Mouse (Mus musculus) bone marrow, adult 2 months (tissue): ENCODE data around the gene Cyp2r1. TPM values are rescaled to one million over a fixed set of nuclear protein-coding genes. Genes with fewer than 3 reads are reported as not detected.
"Not testable (repeated sequence)": the region's sequence is repeated elsewhere in the genome, so short reads cannot be mapped to it uniquely, and the experiment has no call there.

Experiments used
- H3K27ac ChIP-seq: fragments of 200-500 bp; 2 replicates; pipeline ENCODE4 v1.5.1; 2012; ENCODE audit warnings: low read depth, mild to moderate bottlenecking, control low read depth, inconsistent platforms, low read length; ENCODE audit not compliant: control insufficient read depth, poor library complexity, insufficient read depth
- H3K4me1 ChIP-seq: fragments of 200-500 bp; 2 replicates; pipeline ENCODE4 v1.6.1; 2011; ENCODE audit warnings: low read length; ENCODE audit not compliant: control insufficient read depth, insufficient read depth
- H3K4me3 ChIP-seq: fragments of 200-500 bp; replicated peaks from 2 replicates; pipeline ENCODE3; 2011; ENCODE audit warnings: mild to moderate bottlenecking, low read depth, low read length, control low read depth; ENCODE audit not compliant: control insufficient read depth
- CTCF ChIP-seq: fragments of 200-500 bp; IDR thresholded peaks from 2 replicates; pipeline ENCODE4 v1.5.1; 2011; ENCODE audit warnings: low read length, control low read depth; ENCODE audit not compliant: control insufficient read depth, insufficient read depth
- POLR2A ChIP-seq: fragments of 200-500 bp; IDR thresholded peaks from 2 replicates; pipeline ENCODE4 v1.6.1; 2011; ENCODE audit warnings: low read depth, mild to moderate bottlenecking, control low read depth, low read length, borderline replicate concordance; ENCODE audit not compliant: control insufficient read depth
- WGBS: fragments of 180-500 bp; shearing (Covaris S2); methylation state at CpG from one replicate; pipeline ENCODE4 v1.1.7; 2018; 5-methylcytosine and 5-hydroxymethylcytosine counted together
- polyA plus RNA-seq: library from polyadenylated mRNA; stranded (reverse); fragments of >200 nt; gene quantifications from 2 replicates; pipeline ENCODE4 v1.2.4, GENCODE M21; 2011; ENCODE audit warnings: low replicate concordance; ENCODE audit not compliant: missing spikeins, insufficient read depth, insufficient read length

Cyp2r1 gene
- polyA plus RNA-seq = 1.2 TPM in 1 of 2 replicates, not detected in the other

GRCm38 (mm10) chr7:114562531-114563241 lies at the start of gene Cyp2r1:
TSS of gene Cyp2r1 (minus strand) at chr7:114562972.
- WGBS = 10% methylated on average over 56 of the region's 56 CpGs
- H3K4me3 ChIP-seq = peak within 1 kb of the TSS; percentile 57
- peak within 1 kb of the TSS; percentile 95 for H3K27ac ChIP-seq

GRCm38 (mm10) chr7:114594391-114594790 lies 31.6 kb upstream of the Cyp2r1 start:
- H3K4me1 ChIP-seq, H3K27ac ChIP-seq, H3K4me3 ChIP-seq: not testable (repeated sequence)
- 87% methylated on average over 8 of the region's 8 CpGs for WGBS

More at GRCm38 (mm10) chr7:114562531-114563241, at the start of gene Cyp2r1:
- TF ChIP-seq CTCF (0 out of 2 replicates have a peak, but pooled peaks have one; percentile 17), POLR2A (peak; percentile 46; the same call in 1 of the 2 replicates)
- H3K4me1 ChIP-seq = no peaks in the 10 kb centered on the region; the same call in 1 of the 2 replicates

GRCm38 (mm10) chr7:114582441-114582840 lies 19.7 kb upstream of the Cyp2r1 start:
- whole genome bisulfite sequencing = 66% methylated on average over 2 of the region's 2 CpGs
- H3K4me1 ChIP-seq = no peaks in the 10 kb centered on the region
- H3K4me3 ChIP-seq = no peak overlapping the region
- TF ChIP-seq POLR2A (no peak), CTCF (no peak)
- H3K27ac ChIP-seq = no peak overlapping the region

GRCm38 (mm10) chr7:114581200-114581599 lies 18.4 kb upstream of the Cyp2r1 start:
- Histone ChIP-seq H3K27ac (no peak overlapping the region), H3K4me3 (no peak overlapping the region), H3K4me1 (no peaks in the 10 kb centered on the region; the same call in 1 of the 2 replicates)
- 62% methylated on average over 5 of the region's 5 CpGs for WGBS
- TF ChIP-seq POLR2A (no peak), CTCF (no peak)

GRCm38 (mm10) chr7:114580426-114580825 lies 17.7 kb upstream of the Cyp2r1 start:
- Histone ChIP-seq H3K27ac (no peak overlapping the region), H3K4me3 (no peak overlapping the region), H3K4me1 (no peaks in the 10 kb centered on the region; the same call in 1 of the 2 replicates)
- no peak for TF ChIP-seq POLR2A
- no peak for TF ChIP-seq CTCF
- WGBS = 15% methylated on average over 4 of the region's 4 CpGs

DNA sequence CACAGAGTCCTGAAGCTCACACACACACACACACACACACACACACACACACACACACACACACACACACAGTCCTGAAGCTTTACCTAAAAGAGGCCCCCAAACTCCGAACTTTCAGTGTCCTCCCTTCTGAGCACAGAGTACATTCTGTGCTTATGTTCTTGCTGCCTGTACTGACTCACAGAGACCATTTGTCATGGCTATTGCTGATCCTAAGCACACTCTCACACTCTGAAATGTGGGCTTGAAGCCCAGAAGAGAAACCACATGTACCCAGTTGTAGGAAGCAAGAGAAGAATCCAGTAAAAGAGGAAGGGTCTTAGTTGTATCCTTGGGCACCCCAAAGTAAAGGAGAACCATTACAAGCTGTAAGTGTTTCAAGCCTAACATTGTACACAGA lies 14.9 kb upstream of the Cyp2r1 start:
- 43% methylated on average over 1 of the region's 1 CpGs for WGBS
- TF ChIP-seq CTCF (no peak), POLR2A (no peak)
- Histone ChIP-seq H3K27ac (no peak overlapping the region), H3K4me3 (no peak overlapping the region), H3K4me1 (no peaks in the 10 kb centered on the region; the same call in 1 of the 2 replicates)

DNA sequence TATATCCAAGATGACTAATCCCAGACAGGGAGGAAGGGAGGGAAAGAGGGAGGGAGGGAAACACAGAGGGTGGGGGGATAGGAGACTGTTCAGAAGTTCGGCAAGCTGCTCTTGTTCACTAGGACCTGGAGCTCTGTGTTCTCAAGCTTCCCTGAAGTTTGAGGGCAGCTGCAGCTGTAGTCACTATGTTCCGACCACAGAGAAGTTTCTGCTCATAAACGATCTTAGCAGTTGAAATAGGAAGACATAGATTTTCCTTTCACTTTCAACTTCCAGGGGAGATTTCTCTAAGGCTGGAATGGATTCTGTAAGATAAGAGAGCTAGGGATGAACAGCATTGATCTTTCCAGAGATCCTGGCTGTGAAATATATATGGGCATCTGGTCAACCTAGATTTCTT lies 14.2 kb upstream of the Cyp2r1 start:
- 6% methylated on average over 3 of the region's 3 CpGs for WGBS
- H3K4me1 ChIP-seq = no peaks in the 10 kb centered on the region; the same call in 1 of the 2 replicates
- H3K4me3 ChIP-seq = no peak overlapping the region

DNA sequence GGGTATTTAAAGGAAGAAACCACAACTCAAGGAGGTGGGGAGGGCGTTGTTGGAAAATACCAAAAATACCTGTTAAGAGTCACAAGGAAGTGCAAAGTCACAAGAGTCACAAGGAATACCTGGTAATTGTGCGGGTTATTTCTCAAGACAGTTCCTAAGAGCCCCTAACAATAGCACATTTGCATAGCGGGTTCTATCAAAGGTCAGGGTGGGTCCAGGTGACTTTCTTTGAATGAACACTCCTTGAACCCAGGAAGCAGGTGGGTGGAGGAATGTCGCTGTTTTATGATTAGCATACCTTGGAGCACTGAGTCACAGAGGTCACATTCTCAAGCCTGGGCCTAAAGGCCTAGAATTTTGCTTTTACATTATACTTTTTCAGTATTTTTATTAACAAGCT lies 11.1 kb upstream of the Cyp2r1 start:
- H3K4me3 ChIP-seq, H3K27ac ChIP-seq, H3K4me1 ChIP-seq: not testable (repeated sequence)
- WGBS = 88% methylated on average over 4 of the region's 4 CpGs

More for the DNA sequence above, 14.2 kb upstream of the Cyp2r1 start:
- no peak for TF ChIP-seq POLR2A
- no peak for TF ChIP-seq CTCF
- no peak overlapping the region for H3K27ac ChIP-seq

DNA sequence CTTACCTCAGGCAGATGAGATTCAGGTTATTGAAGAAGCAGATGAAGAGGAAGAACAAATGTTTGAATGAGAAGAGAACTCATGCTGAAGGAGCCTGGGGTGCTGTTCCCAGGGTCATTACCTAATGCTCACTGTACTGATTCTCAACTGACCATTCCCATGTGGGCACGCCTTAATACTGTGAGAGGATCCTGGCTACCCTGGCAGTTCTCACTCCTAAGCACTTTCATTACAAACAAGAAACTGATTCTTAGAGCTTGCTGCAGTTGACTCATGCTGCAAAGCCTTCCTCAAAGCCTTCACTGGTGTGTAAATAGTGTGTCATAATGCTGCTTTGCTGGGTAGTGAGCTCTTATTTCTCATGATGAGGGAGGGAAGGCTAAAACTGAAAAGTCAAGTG lies 26.6 kb downstream of the Cyp2r1 start:
- Histone ChIP-seq H3K27ac (no peak overlapping the region), H3K4me1 (no peaks in the 10 kb centered on the region), H3K4me3 (no peak overlapping the region)
- 91% methylated on average over 1 of the region's 1 CpGs for WGBS
- TF ChIP-seq POLR2A (no peak), CTCF (no peak)
